Mouse (Mus musculus) gastrocnemius, postnatal 14 days (tissue): Measurements from ENCODE around the gene Nrl. TPM values are rescaled to one million over a fixed set of nuclear protein-coding genes. Genes with fewer than 3 reads are reported as not detected.

Source experiments
- DNase-seq: peaks from one replicate; pipeline ENCODE4 v3.0.0; 2021; ENCODE audit warnings: mixed read lengths
- intact Hi-C: fragments of 180-260 bp; cut with DNase I; formaldehyde crosslinking; loops from one replicate; pipeline ENCODE4 v1.15.1; 2025; ENCODE audit warnings: low total_unique reads
- long read RNA-seq, 2 experiments: library from polyadenylated mRNA; stranded (forward); transcript quantifications; one replicate each; pipeline ENCODE4 v2.0.0; 2021
- total RNA-seq, 2 experiments: library from RNA; stranded (reverse); gene quantifications; 2 replicates each; pipeline ENCODE4 v1.2.3; 2021

Gene Nrl
- not detected for total RNA-seq
- long read RNA-seq, experiment 1 = 0 reads
- long read RNA-seq, experiment 2 = 0 reads

DNA sequence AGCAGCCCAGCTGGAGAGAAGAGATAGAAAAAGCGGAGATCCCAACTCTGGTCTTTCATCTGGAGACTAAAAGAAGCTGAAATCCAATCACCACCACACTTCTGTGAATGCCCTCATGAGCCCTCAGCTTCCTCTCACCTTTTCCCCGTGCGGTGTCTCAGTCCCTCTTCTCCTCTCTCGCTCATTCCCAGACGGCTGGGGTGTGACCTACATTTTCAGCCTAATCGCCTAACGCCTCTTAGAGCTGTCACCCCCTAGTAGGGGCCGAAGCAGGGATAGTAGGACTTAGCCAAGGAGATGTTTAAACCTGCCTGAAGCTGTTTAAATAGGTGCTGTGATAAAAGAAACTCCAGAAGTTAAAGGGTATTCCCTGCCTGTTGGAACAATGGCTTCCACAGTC is at the start of gene Nrl:
Gene Nrl (minus strand): TSS at position 197 of the 400 bp plus-strand sequence.
- intact Hi-C loops = no loop called here
- no peak for DNase-seq

DNA sequence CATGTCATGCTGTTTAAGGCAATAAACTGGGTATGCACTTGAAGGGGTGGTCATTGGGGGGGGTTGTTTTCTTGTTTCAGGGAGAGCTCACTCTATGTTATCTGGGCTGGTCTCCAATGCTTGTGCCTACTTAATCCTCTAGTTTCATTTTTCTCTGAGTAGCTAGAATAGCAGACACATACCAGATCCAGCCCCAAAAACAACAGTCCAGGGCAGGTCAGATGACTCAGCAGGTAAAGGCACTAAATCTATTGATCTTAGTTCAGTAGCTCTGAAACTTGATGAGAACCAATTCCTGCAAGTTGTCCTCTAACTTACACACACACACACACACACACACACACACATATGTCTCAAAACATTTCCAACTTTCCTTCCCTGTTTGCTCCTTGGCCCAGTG is 47.0 kb upstream of the Nrl start:
- intact Hi-C loops = no loop called here
- no peak for DNase-seq

DNA sequence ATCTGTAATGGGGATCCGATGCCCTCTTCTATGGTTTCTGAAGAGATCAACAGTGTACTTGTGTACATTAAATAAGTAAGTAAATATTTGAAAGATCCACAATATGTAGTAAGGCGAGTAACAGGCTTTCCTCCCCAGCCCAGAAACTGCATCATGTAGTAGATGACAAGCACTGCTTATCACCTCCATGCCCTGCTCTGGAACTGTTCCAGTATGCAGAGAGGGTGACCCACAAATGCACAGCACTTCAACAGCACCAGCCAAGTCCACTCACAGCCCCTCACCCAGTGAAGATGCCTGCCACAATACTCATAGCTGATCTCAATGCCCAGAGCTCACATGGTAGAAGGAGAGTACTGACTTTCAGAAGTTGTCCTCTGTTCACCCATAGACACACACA is 45.8 kb upstream of the Nrl start:
- intact Hi-C loops = no loop called here

DNA sequence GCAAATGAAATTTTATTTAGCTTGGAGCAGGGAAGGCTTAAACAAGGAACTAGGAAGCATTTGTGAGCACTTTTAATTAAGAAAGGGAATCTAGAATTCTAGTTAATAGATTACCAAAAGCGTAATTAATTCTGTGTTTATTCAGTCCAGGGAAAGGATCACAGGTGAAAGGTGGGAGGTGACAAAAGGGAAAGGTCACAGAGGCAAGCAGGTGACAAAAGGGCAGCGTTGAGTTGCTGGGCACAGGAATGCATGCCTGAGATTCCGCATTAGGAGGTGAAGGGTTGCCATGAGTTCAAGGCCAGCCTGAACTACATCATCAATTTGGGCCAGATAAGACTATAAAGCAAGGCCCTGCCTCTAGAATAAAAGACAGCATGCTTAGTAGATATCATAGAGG is 42.7 kb upstream of the Nrl start:
- no peak for DNase-seq
- intact Hi-C loops = no loop called here

More for the DNA sequence above, 45.8 kb upstream of the Nrl start:
- DNase-seq = no peak

DNA sequence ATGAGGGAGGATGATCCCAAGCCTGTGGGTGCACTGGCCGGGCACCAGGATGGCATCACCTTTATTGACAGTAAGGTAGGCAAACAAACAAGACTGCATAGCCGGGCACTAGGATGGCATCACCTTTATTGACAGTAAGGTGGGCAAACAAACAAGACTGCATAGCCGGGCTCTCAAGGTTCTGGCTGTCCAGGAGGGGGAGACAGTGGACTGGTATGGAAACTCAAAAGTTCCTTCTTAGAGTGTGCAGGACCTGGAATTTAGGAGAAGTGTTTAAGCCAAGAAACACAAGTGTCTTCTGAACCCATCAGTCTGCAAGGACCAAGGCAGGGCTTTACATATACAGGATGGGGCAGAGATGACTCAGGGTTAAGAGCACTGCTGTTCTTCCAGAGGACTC is 41.0 kb upstream of the Nrl start:
- intact Hi-C loops = no loop called here

DNA sequence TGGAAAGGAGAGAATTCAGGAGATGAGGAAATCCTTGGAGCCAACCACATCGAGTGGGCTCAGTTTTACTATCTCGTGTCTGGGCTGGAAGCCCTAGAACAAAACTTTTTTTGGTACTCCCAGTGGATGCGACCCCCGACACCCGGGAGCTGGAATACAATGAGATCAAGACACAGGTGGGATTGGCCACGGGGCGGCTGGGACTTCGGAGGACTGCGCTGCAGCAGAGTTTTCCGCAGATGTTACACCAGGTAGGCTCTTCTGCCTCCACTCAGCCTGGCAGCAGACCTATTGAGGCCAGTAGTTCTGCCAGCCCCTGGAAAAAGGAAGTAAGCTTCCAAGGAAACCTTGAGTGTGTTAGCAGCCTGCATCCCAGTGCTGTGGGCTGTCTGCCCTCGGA is 38.5 kb upstream of the Nrl start:
- intact Hi-C loops = no loop called here
- DNase-seq = no peak

More for the DNA sequence above, 41.0 kb upstream of the Nrl start:
- DNase-seq = no peak

DNA sequence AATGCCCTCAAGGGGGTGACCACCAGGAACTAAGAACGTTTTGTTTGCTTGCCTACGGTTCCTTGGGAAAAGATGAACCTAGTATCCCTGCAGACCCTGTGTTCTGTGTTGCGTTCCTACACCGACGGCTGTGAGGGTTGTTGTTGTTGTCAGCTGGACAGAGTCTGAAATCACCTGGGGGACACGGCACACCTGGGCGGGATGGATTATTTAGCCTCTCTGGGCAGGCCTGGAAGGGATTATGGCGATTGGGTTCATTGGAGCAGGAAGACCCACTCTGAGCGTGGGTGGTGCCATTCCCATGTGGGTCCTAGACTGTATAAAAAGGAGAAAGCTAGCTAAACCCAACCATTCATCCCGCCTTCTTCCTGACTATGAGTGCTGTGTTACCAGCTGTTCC is 37.1 kb upstream of the Nrl start:
- intact Hi-C loops = no loop called here
- DNase-seq = no peak

DNA sequence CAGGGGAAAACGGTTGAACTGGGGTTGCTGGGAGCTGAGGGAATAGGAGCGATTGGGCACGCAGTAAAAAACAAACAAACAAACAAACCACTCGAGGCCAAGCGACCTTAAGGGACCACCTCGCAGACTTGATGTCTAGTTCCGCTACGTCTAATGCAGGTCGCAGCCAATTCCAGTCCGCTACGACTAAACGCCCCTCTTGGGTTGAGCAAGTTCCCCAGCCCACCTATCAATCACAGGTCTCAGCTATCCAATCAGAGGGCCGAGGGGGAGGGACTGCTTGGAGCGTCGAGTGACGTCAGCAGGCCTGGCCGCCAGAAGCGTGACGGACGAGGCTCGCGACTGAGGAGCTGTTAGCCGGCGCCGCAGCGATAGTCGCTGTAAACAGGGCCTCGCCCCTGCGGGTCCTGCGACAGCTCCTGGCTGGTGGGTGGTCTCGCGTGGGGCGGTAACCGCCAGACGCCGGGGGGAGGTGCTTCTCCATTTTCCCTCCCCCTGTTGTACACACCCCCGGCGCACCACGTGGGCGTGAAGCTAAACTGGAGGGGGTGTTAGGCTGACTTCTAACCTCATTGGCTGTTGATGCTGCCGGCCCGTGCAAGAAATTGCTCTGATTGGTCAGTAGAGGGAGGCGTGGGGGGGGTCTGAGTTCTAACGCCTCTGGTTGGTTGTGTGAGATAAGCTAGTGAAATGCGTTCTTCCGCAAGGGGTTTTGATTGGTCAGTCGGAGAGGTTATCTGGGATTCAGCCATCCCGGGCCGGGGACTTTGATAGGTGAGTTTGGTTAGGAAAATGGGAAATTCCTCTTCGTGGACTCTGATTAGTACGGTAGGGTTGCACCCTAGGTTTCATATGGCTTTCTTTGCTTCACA is 35.7 kb upstream of the Nrl start, which contains the start of gene A730061H03Rik:
Gene A730061H03Rik (minus strand): TSS at position 205 of the 872 bp plus-strand sequence.
- intact Hi-C loops = no loop called here
- peak; percentile 99 for DNase-seq

DNA sequence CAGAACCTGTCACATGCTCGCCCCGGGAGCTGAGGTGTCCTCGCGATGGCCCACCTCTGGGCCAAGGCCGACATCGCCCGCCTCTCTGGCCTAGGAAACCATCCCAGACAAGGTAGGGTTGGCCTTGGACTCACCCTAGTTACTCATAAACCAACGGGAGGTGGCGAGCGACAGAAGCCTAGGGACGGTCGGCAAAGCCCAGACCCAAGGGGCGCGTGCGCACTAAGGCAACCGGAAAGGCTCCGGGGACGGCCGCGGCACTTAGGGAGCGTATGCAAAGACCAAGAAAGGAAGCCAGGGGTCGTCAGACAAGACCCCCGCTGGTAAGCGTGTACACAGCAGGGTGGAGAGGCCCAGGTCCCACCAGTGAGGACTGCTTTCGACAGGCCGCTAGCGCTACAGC is 35.0 kb upstream of the Nrl start, which contains the start of gene Dcaf11:
Gene Dcaf11 (plus strand): TSS at position 208 of the 403 bp plus-strand sequence.
- intact Hi-C loops = no loop called here
- peak; percentile 93 for DNase-seq

DNA sequence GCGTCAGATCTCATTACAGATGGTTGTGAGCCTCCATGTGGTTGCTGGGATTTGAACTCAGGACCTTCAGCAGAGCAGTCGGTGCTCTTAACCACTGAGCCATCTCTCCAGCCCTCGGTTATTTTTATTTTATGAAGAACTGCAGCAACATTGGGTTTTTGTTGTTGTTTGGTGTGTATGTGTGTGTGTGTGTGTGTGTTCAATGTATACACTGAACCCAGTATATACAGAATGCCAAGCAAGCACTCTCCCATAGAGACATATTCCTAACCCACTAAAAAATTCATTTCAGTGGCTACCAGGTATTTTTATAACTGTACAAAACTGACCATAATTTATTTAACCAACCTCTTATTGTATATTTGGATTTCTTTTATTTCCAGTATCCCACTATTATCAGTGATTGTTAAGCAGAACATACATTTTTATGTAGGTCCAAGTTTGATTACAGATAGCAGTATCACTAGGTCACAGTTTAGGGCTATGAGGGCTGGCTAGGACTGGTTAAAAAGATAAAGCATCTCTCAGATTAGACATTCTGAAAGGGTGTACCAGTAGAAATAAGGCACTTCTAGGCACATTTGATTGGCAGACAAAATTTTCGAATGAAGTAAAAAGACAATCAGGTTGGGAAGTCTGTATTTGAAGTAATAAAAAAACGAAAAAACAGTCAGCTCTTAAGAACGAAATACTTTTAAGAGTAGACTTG is 34.1 kb upstream of the Nrl start:
- no peak for DNase-seq
- intact Hi-C loops = no loop called here

DNA sequence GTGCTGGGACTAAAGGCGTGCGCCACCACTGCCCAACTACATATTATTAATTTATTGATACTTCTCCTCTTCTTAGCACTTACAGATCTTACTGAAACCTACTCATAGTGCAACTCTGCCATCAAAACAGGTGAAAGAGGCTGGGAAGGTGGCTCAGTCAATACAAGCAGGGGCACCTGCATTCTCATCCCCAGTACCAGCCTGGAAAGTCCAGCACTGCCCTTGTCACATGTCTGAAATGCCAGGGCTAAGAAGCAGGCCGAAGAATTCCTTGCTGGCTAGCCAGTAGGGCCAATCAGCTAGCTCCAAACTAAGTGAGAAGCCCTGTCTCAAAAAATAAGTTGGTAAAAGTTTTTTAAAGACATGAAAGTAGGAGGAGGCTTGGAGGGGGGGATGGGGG is 32.8 kb upstream of the Nrl start:
- no peak for DNase-seq

DNA sequence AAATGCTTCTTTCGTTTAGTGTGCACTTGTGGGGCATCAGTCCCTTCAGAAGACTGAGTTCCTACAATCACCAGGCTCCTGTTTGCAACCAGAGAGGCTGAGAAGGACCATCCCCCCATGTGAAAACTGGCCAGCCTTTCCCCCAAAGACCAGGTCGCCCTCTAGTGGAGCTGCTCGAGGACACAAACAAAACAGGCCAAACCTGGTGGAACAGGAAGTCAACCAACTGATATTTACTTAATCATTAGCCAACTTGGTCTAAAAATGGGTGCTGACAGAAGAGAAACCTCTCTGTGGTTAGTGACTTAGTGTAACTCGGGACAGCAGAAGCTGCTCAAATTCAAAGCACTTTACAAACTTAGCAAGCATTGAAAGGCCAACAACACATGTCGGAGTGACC is 32.2 kb upstream of the Nrl start:
- intact Hi-C loops = loop anchor here (2.0 kb wide), 1 partner anchor 58 kb away; no protein-coding TSS in a partner anchor
- peak; percentile 81 for DNase-seq

More for the DNA sequence above, 32.8 kb upstream of the Nrl start:
- intact Hi-C loops = loop anchor here (2.0 kb wide), 1 partner anchor 59 kb away; no protein-coding TSS in a partner anchor

DNA sequence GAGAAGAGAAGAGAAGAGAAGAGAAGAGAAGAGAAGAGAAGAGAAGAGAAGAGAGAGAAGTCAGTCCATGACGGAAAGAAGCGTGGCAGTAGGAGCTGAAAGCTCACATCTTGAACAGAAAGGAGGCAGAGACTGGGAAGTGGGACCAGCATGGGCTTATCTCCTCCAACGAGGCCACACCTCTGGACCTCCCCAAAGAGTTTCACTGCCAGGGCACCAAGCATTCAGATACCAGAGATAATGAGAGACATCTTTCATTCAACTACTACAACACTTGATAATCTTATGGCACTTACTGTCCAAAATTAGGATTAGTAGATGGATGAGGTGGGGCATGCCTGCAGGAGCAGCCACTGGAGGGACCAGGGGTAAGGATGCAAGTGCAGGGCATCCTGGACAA is 31.0 kb upstream of the Nrl start:
- DNase-seq = no peak
- intact Hi-C loops = loop anchor here (2.0 kb wide), 1 partner anchor 57 kb away; no protein-coding TSS in a partner anchor

DNA sequence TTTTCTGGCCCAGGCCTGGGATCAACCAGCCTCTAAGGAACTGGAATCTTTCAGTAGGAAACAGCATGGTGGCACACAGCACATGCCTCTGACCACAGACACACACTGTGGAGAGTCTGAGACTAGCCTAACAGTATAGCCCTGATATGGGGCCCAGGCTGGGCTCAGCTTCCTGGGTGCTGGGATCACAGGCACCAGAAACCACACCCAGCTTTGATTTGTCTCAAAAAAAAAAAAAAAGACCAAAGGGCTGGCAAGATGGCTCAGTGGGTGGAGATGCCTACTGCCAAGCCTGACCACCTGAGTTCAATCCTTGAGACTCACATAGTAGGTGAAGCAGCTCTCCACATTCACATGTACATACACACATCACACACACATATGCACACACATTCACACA is 29.9 kb upstream of the Nrl start:
- intact Hi-C loops = no loop called here
- no peak for DNase-seq

DNA sequence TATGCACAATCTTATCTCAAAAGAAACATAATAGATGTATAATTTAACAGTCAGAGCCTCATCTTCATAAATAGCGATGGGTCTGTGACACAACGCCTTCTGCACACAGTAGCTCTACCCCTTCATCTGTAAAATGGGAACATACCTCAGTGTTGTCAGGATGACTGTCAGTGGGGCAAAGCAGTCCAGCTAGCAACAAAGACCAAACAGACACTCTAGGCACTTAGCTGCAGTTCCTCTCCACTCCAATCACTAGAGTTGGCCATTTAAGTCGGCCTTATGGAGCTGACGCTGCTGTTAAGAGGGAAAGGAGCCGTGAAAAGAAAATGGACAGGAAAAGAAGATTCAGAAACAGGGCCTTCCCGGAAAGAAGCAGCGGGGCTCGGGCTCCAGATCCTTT is 27.0 kb upstream of the Nrl start:
- DNase-seq = no peak
- intact Hi-C loops = no loop called here

DNA sequence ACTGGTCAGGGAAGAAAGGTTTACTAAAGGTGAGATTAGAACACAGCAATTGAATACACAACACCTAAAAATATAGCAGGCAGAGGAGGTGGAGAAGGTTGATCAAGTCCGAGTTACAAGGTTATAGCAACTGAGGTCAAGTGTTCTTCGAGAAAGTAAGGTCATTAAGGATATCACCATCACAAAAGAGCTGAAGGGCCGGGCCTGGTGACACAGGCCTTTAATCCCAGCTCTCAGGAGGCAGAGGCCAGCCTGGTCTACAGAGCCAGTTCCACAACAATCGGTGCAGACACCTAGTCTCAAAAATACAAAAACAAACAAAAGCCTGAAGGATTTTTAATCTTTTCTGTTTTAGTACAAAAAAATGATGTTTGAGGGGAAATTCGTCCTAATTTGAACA is 26.6 kb upstream of the Nrl start:
- DNase-seq = no peak
- intact Hi-C loops = no loop called here

DNA sequence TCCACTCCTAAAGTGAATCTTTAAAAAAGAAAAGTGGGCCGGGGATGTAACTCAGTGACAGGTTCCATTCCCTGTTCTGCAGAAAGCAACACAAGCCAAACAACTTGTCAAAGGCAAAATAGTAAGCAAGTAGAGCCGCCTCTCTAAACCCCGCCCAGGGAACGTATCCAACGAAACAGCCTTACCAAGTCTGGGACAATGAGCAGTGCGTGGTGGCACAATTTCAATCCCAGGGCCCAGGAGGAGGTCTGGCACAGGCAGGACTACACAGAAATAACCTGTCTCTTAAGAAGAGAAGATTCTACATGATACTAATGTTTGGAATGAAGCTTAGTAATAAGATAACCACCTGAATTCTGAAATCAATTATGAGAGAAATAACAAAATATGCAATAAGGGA is 25.4 kb upstream of the Nrl start:
- DNase-seq = no peak
- intact Hi-C loops = no loop called here

DNA sequence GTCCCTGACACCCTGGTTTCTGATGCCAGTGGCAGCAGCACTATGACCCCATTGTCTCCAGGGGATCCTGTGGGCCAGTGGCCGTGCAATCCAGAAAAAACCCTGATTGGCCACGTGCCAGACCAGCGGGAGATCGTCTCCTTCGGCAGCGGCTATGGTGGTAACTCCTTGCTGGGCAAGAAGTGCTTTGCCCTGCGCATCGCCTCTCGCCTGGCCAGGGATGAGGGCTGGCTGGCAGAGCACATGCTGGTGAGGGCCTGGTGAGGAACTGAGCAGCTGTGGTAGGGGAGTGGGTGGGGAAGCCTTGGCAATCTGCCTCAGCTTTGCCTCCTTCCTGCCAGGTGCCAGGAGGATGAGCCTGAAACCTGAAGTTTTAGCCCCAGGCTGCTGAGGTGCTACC is 19.6 kb upstream of the Nrl start:
- DNase-seq = no peak
- intact Hi-C loops = no loop called here

DNA sequence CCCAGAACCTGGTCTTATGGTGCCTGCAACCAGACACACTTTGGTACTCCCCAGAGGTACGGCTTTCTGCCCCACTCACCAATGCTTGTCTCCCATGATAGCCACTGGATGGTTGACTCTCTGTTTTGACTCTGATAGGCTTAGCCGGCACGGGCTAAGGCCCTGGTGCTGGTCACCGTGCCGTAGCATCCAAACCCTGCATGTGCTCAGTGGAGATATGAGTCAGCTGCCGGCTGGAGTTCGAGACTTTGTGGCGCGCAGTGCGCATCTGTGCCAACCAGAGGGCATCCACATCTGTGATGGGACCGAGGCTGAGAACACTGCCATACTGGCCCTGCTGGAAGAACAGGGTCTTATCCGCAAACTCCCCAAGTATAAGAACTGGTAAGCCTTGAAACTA is 17.5 kb upstream of the Nrl start:
- intact Hi-C loops = no loop called here
- DNase-seq = no peak

DNA sequence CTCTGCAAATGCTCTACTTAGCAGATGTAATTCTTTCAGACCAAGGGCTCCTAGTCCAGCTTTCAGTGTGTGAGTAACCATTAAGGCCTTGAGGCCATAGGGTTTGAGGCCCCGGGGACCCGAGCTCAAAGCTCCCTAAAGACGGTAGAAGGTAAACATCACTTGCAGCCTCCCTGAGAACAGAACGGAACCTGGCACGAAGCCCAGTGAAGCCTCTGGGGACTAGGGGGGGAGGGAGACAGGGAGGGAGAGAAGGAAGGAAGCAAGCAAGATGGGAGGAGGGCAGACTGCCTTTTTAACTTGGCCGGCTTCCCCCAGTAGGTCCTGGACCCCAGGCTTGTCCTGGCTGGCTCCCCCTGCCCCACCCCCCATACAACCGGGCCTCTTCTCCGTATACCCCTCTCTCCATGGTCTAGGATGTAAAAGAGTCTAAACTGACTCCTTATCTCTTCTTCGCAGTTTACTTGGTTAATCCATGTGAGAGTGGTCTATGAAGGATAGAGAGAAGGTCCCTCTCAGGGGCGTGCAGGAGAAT is 16.1 kb upstream of the Nrl start:
- intact Hi-C loops = no loop called here
- peak; percentile 86 for DNase-seq
